Mouse (Mus musculus): ENCODE data around the gene Gpbar1.
A peak's percentile ranks its signal among the peaks of the same experiment; 100 is the strongest.

The Gpbar1 gene

DNA sequence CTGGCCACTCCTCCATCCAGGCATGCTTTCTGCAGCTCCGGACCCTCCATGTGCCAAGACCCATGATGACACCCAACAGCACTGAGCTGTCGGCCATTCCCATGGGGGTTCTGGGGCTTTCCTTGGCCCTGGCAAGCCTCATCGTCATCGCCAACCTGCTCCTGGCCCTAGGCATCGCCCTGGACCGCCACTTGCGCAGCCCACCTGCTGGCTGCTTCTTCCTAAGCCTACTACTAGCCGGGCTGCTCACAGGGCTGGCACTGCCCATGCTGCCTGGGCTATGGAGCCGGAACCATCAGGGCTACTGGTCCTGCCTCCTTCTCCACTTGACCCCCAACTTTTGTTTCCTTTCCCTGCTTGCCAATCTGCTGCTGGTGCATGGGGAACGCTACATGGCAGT, at the start of gene Gpbar1:
Gene Gpbar1 (plus strand): TSS at position 13 of the 400 bp plus-strand sequence.
- no peak for DNase-seq

- DNase-seq = no peak
These were observed 48.4 kb upstream of the Gpbar1 start for GRCm38 (mm10) chr1:74229942-74230341.

GRCm38 (mm10) chr1:74230992-74231391, 47.4 kb upstream of the Gpbar1 start:
- DNase-seq = no peak

GRCm38 (mm10) chr1:74235938-74236589, 42.3 kb upstream of the Gpbar1 start, which contains the start of gene Arpc2:
Gene Arpc2 (plus strand): TSS chr1:74236084.
- peak; percentile 98 for DNase-seq

GRCm38 (mm10) chr1:74236590-74237317, 41.6 kb upstream of the Gpbar1 start:
- DNase-seq = peak; percentile 63

DNA sequence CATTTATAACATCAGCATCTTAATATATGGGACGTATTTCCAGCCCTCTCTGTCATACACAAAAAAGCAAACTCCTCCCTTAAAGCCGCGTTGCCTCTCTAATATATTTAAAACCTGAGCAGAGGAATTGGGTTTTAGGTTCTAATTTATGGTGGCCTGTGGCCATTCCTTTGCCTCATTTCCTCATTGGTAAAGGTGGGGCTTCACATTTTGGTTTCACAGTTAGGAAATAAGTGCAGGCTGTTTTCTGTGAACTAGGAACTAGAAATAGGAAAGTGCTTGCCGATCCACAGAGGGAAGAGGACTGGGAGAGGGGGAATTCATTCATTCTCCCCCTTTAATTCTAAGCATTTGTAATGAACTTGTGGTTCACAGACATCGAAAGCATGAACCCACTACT, 40.7 kb upstream of the Gpbar1 start:
- DNase-seq = no peak

DNA sequence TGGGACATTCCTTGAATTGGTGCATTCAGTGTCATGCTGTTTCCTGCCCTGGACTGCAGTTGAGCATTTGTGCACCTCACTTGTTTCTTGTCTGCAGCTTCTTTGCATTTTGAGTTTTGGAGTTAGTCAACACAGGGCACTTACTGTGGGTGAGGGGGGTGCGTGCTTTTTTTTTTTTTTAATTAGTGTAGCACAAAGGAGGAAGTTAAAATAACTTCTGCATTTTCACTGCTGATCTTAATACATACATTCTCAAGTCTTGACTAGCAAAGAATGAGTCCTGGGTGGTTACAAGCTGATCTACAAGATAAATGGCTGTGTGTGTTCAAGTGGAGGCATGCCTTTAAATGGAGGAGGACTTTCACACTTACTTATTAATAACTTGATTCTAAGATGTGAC, 40.2 kb upstream of the Gpbar1 start:
- no peak for DNase-seq

- no peak for DNase-seq
These were observed 39.2 kb upstream of the Gpbar1 start for GRCm38 (mm10) chr1:74239162-74239561.

DNA sequence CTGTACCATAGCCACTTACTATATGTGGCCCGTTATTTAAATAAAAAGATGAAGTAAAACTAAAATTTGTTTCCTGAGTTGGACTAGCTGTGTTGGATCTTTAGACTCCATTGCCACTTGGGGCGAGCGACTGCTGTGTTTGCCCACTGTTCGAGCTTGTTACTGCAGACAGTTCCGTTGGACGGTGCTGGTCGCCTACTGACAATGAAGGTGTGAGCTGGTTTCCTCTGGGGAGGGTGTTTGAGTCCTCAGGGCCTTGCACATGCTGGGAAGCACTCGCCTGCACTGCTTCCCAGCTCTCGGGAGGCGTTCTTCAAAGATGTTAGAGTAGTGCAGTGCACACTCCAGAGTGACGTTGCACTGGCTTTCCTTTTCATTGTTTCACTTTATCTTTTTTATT, 38.7 kb upstream of the Gpbar1 start:
- no peak for DNase-seq

DNA sequence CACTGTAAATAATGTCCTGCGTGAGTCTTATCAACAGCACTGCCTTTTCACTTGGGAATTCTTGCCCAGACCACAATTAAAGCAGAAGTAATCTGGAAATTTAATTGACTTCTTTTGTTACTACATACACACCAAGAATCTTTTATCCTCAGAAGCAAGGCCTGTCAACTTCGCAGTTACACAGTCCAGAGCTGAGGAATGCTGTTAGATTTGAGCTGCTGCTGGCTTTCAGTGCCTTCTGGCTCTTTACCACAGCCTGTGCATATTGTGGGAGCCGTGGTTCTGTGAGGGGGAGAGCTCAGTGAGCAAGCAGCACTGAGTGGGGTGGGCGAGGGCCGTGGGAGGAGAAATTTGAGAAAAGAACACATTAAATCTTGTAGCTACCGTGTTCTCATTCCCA, 38.0 kb upstream of the Gpbar1 start:
- DNase-seq = no peak

DNA sequence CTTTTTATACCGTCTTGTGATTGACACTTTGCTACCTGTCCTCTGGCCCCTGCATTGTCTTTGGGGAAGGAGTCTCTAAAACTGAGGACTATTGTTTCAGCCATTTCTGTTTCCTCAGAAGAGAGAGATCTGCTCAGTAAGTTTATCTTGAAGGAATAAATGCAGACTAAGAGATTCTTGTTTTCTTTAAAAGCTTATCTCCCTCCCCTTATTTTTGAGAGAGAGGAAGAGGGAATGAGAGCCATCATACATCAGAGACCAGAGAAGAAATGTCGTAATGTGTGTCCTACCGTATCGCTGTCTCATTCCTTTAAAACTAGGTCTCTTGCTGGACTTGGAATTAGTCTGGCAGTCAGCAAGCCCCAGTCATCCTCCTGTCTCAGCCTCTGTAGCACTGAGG, 37.5 kb upstream of the Gpbar1 start:
- DNase-seq = no peak

GRCm38 (mm10) chr1:74245525-74245924, 32.8 kb upstream of the Gpbar1 start:
- DNase-seq = no peak

DNA sequence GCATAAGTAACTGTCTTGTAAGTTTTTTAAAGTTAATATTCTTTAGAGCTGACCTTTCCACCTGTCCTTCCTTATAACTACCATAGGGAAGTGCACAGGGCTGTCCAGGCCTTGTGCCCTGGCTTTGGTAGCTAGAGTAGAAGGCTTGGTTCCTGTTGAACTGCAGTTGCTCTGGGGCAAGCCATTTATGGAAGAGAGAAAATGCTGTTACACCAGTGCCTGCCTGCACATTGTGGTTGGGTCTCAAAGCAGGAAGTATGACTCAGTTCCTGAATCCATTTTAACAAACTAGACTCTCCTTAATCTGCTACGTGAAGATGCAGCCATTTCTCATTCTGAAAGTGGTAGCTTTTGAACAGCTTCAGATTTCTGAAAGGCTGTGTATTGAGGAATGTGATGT, 29.6 kb upstream of the Gpbar1 start:
- no peak for DNase-seq

DNA sequence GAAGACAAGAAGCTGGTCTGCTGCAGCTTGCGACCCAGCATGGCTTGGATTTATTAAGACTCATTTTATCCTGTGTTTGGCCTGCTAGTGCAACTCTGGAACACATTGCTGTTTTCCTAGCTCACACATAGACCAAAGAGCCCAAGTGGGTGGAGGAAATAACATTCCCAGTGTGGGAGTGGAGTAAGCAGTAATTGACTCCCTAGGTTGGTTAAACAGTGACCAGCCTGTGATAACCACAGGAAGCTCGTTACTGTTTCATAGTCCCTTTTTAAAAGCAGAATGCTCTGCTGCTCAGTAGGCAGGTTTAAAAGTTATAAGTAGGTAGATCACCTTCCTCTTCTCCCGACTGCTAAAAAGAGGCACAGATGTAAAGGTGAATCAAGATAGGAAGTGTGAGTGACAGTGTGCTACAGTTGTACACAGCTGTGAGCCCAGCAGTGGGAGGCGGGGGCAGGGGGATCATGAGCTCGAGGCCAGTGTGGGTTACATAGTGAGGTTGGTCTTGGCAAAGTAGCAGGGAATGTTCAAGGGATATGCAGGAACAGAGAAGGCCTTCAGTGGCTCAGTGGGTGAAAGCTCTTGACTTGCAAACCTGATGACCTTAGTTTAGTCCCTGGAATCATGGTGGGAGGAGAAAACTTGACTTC, 28.9 kb upstream of the Gpbar1 start:
- DNase-seq = no peak

DNA sequence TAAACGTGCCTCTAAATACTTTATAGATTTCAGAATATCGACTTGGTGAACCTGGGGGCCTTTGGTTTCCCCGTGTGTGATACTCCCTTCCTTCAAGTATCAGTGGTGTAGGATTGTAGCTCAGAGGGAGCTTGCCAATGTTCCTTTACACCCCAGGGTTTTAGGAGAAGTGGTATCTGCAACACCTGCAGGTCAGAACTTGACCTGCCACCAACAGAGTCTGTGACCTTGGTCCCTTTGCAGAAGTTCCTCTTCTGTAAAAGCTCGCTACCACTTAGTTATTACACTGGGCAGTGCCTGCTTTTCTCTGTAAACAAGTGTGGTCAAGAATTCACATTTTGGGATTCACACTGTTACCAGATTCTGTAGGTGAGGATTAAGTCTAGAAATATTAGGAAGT, 28.3 kb upstream of the Gpbar1 start:
- DNase-seq = no peak

GRCm38 (mm10) chr1:74255704-74256345, 22.5 kb upstream of the Gpbar1 start:
- DNase-seq = no peak

DNA sequence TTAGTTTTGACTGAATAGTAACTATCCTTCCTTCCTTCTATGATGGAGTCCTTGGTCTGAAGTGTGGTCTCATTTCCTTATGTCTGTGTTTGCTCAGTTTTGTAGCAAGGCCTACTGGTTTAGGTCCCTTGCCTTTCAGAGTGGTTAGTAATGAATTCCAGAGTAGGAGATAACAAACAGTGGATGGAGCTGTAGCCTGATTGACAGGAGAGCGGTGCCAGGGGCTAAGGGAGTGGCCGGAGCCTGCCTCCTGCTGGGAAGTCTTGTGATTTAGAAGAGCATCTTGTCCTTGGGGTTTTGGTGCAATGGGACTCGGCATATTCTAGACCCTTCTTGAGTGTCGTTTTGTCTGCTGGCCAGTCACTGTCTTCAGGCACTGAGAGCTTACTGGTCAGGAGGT, 21.6 kb upstream of the Gpbar1 start:
- no peak for DNase-seq

DNA sequence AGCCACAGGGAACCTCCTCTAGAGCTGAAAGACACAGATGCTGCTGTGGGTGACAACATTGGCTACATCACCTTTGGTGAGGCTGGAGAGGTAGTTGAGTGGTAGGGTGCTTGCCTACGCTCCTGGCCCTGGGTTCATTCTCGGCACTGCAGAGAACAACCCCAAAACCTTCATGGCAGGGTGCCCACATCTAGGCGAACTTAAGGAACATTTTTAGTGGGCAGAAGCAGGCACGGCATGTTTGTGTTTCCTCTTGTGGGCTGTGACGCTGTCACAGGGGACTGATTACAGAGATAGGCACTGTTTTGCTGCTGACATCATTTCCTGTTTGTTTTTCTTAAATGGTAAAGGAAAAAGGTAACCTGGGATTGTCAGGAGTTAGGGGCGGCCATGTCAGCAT, 15.8 kb upstream of the Gpbar1 start:
- no peak for DNase-seq

DNA sequence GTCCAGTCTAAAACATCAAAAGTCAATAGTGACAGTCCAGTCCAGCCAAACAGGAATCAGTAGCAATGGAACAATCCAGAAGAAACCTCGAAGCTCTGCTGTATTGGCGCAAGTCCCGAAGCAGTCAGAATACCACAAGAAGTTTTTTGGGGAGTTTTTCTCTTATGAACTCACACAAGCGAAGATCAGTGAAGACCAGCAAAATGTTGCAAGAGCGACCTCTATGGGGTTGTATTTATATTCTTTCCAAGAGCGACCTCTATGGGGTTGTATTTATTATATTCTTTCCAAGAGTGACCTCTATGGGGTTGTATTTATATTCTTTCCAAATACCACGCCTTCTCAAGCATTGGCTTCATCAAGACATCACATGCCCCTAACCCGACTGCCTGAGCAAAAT, 9.6 kb upstream of the Gpbar1 start:
- DNase-seq = no peak

DNA sequence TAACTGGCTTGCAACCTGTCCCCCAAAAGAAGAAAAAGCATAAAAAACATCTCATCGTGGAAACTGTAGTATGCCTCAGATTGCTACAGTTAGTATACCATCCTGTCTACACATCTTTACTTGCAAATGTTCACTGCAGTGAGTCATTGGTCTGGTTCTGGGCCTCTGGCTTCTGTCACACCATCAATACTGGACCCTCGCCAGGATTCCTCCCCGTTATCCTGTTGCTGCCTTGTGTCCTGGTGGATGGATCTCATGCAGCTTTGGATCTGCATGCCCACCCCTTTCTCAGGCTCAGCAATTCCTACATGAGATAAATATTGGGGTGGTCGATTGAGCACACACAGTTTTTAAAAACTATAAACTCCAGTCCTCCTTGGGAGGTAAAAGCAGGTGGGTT, 6.7 kb upstream of the Gpbar1 start:
- DNase-seq = no peak

DNA sequence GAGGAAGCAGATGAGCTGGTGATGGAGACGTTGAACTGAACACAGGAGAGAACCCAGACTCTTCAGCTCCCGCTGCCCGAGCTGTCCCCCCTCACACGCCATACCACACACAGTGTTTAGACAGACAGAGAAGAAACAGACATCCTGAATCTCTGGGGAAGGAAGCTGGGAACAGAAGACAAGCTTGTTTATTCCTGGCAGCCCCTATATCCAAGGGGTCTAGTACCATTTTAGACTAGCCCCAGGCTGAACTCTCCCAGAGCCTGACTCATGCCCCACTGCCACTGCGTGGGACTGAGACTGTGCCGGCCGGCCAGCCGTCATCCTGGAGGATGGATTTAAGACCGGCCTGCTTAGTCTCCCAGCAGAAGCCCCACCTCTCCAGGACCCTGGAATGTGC, 3.3 kb upstream of the Gpbar1 start:
- peak; percentile 62 for DNase-seq

DNA sequence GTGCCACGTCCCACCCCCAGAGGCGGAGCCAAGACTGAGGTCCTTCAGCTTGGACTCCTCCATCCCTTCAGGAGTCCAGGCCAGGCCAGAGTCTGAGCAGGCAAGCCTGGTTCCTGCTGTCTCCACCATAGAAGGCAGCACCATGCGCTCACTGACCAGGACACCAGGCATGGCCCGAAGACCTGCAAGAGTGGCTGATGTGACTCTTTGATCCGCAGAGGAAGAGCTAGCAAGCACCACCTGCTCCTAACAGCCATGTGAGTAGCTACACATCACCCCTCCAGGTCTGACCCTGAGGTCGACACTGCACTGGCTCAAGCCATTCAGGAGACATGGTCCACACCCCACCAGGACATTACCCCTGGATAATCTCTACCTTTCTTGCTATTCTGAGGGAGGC, 1.3 kb upstream of the Gpbar1 start:
- DNase-seq = no peak

DNA sequence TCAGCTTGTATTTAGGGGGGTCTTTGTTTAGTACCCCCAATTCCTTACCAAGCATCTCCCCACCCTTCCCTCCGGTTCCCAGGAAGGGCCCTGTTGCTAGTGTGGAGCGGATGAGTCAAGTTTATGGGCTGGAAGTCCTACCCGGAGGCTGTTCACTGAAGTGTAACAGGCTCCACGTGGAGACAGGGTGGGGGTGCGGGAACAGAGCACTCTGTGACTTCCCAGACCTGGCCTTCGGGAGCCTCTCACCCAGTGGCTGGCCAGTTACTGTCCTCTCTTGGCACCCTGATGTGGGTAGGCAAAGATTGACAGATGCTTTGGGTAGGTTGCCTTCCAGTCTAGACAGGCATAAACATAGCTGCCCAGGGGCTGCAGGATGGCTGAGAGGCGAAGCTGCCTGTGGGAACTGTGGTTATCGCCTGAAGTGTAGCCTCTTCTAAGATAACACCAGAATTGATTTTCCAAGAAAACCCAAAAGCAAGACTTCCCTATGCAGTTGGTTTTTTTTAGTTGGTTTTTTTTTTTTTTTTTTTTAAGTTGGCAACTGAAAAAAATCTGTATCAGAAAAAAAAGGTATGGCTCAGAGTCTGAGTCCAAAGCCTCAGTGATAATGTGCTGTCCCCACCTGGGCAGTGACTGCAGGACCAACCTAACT, 340 bp upstream of the Gpbar1 start:
- no peak for DNase-seq

Data from embryo, embryonic 11 days (tissue).